Mouse (Mus musculus): ENCODE measurements around the gene Gfy.

DNA sequence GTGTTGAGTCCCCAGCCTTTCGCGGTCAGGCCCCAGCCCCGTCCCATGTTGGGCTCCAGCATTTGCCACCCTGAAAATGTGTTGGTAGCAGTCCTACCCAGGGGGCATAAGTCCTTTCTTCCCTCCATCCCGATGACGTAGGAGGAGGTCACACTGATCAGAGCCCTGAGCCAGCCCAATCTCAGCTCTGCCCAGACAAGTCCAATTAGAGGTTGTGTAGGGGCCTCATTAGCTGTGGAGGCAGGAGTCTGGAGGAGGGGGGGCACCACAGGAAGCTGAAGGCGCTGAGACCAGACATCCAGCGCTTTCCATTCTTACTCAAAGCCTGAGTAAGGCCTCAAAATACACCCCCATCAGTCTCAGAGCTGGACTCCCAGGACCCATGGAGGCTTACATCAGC lies 6.6 kb upstream of the Gfy start:
- TF ChIP-seq CTCF (IDR thresholded peaks at IDR 0.05; ENCODE audit: low read depth): no peak
- TF ChIP-seq EP300 (optimal IDR thresholded peaks at IDR 0.05): no peak
